Mouse (Mus musculus) olfactory bulb, adult 2 months (tissue): ENCODE results near the gene Myo9b. TPM values are rescaled to one million over a fixed set of nuclear protein-coding genes. Genes with fewer than 3 reads are reported as not detected.

Experiments
- H3K27ac ChIP-seq: fragments of 200-500 bp; 2 replicates; pipeline ENCODE4 v1.5.1; 2012; ENCODE audit warnings: low read depth, low read length; ENCODE audit not compliant: insufficient read depth
- H3K4me1 ChIP-seq: fragments of 200-500 bp; 2 replicates; pipeline ENCODE4 v1.6.1; 2012; ENCODE audit warnings: low read length; ENCODE audit not compliant: control insufficient read depth, insufficient read depth
- H3K4me3 ChIP-seq: fragments of 200-500 bp; 2 replicates; pipeline ENCODE4 v1.5.1; 2012; ENCODE audit warnings: mild to moderate bottlenecking, low read depth, low read length, moderate library complexity; ENCODE audit not compliant: insufficient read depth
- CTCF ChIP-seq: fragments of 200-500 bp; IDR thresholded peaks from 2 replicates; pipeline ENCODE4 v1.5.1; 2012; ENCODE audit warnings: low read depth, mild to moderate bottlenecking, low read length, moderate library complexity; ENCODE audit not compliant: insufficient read depth
- POLR2A ChIP-seq: fragments of 200-500 bp; IDR thresholded peaks from 2 replicates; pipeline ENCODE4 v1.6.1; 2012; ENCODE audit warnings: mild to moderate bottlenecking, low read depth, low read length, moderate library complexity; ENCODE audit not compliant: insufficient read depth
- WGBS: fragments of 180-500 bp; shearing (Covaris S2); methylation state at CpG from one replicate; pipeline ENCODE4 v1.1.7; 2018; 5-methylcytosine and 5-hydroxymethylcytosine counted together
- polyA plus RNA-seq: library from polyadenylated mRNA; stranded (reverse); fragments of >200 nt; gene quantifications from 2 replicates; pipeline ENCODE4 v1.2.4, GENCODE M21; 2012; ENCODE audit warnings: low replicate concordance; ENCODE audit not compliant: missing spikeins, insufficient read depth, insufficient read length

The Myo9b gene
- polyA plus RNA-seq, 1 experiment: 390 TPM

DNA sequence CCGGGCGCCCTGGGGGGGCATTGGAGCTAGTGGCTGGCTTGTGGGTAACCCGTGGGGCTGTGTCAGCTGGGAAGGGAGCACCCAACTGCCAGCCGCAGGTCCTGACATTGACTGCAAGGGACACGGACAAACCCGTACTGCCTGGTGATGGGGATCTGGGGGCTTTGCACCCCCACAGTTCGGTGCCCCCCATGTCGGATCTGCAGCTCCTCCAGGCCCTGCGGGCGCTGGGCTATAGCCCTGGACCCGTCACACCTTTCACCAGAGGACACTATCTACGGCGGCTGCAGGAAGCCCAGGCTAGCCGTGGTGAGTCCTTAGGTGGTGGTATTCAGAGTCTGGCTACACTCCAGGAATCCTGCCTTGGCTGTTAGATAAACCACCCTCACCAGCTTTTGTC is 134.9 kb downstream of the Myo9b start:
- Histone ChIP-seq H3K4me3 (no peak overlapping the region), H3K4me1 (peaks cover 18% of the 10 kb centered on the region), H3K27ac (no peak overlapping the region)
- 91% methylated on average over 14 of the region's 14 CpGs for WGBS
- TF ChIP-seq POLR2A (no peak), CTCF (no peak)

DNA sequence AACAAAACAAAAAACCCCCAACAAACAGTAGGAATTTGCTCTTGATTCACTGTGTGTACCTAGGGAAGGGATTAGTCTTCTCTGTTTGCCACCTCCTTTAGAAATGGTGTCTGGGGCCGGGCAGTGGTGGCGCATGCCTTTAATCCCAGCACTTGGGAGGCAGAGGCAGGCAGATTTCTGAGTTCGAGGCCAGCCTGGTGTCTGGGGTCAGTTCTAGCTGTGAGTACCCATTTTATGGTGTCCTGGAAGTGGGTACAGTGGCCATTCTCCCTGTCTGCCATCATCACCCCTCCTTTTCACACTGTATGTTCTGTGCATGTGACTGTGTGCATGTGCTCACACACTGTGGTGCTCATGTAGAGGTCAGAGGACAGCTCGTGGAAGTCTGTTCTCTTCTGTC is 135.7 kb downstream of the Myo9b start:
- H3K4me3 ChIP-seq: no peak overlapping the region
- 97% methylated on average over 4 of the region's 4 CpGs for WGBS
- peaks cover 18% of the 10 kb centered on the region for H3K4me1 ChIP-seq
- no peak overlapping the region for H3K27ac ChIP-seq
- TF ChIP-seq CTCF (no peak), POLR2A (no peak)

Other genes starting within 250 kb of the Myo9b start
- gene Haus8, start 220 bp downstream of the Myo9b start, polyA plus RNA-seq: not detected in 2 replicates
- not detected in 2 replicates for gene Use1, start 94.1 kb downstream of the Myo9b start, polyA plus RNA-seq
- not detected in 2 replicates for gene Ocel1, start 98.6 kb downstream of the Myo9b start, polyA plus RNA-seq
- not detected in 2 replicates for gene Nr2f6, start 109.2 kb downstream of the Myo9b start, polyA plus RNA-seq
- gene Ushbp1, start 123.1 kb downstream of the Myo9b start, polyA plus RNA-seq: not detected in 2 replicates
- gene Babam1, start 124.1 kb downstream of the Myo9b start, polyA plus RNA-seq: not detected in 2 replicates
- not detected in 2 replicates for gene Ankle1, start 133.3 kb downstream of the Myo9b start, polyA plus RNA-seq
- not detected in 2 replicates for gene Abhd8, start 190.9 kb downstream of the Myo9b start, polyA plus RNA-seq
- not detected in 2 replicates for gene Mrpl34, start 192.2 kb downstream of the Myo9b start, polyA plus RNA-seq
- not detected in 2 replicates for gene Dda1, start 196.5 kb downstream of the Myo9b start, polyA plus RNA-seq
- gene Ano8, start 213.2 kb downstream of the Myo9b start, polyA plus RNA-seq: not detected in 2 replicates
- not detected in 2 replicates for gene Gtpbp3, start 215.4 kb downstream of the Myo9b start, polyA plus RNA-seq
- gene Plvap, start 239.0 kb downstream of the Myo9b start, polyA plus RNA-seq: not detected in 2 replicates